In genomic region chr5:124592768-124593167, GRCm38 (mm10) we compare ENCODE assay signal across 20 mouse cellular contexts. TPM values are rescaled to one million over a fixed set of nuclear protein-coding genes. Genes with fewer than 3 reads are reported as not detected.
DNase-seq lines count a peak whose midpoint lies in the region; ATAC-seq and TF ChIP-seq lines count a peak whose summit lies in the region.
"Had no signal": no experiment of that assay in that cellular context is flagged by ENCODE, and none has a peak within 500 bp of the region (broad histone marks: within the 10 kb centered on the region; RNA-seq: fewer than 3 reads in every experiment).

No protein-coding gene starts in this region.

- no peak for ATAC-seq in embryonic facial prominence, embryonic 13.5 days (ENCODE audit: insufficient number of reproducible peaks, insufficient read depth, low FRiP score, low TSS enrichment, low read depth)
- ATAC-seq: CD4-positive, CD25-positive, alpha-beta regulatory T cell, adult 4 months; forebrain, embryonic 13.5 days; forebrain, embryonic 15.5 days; forebrain, postnatal 0 days had no signal

- H3K79me2 ChIP-seq in CH12.LX (replicated peaks; ENCODE audit: control insufficient read depth, extremely low read depth, insufficient read depth, poor library complexity, severe bottlenecking) = no peaks in the 10 kb centered on the region

- H3K27ac ChIP-seq in embryonic facial prominence, embryonic 13.5 days = no peak overlapping the region
- no peak overlapping the region for H3K27ac ChIP-seq in embryonic facial prominence, embryonic 10.5 days (replicated peaks)
- 0 out of 2 replicates have a peak overlapping the region, but pooled peaks have one; percentile 6 for H3K27ac ChIP-seq in CH12.LX (ENCODE audit: insufficient read depth, low read depth)
- H3K27ac ChIP-seq: forebrain, embryonic 13.5 days; forebrain, embryonic 15.5 days had no signal

- H3K4me3 ChIP-seq in embryonic facial prominence, embryonic 13.5 days = no peak overlapping the region
- no peak overlapping the region for H3K4me3 ChIP-seq in embryonic facial prominence, embryonic 10.5 days
- H3K4me3 ChIP-seq in CH12.LX (replicated peaks in 1 of 3; ENCODE audit: low read depth in 2 of 3, low read length in 2 of 3, poor library complexity in 1 of 3) = no peak overlapping the region
- H3K4me3 ChIP-seq: forebrain, embryonic 13.5 days; forebrain, embryonic 15.5 days had no signal

- in situ Hi-C loops in CH12.LX (cut with MboI; ENCODE audit: low pct_ligation_motif_present, low pct_unique_long_range_greater_than_20kb, low sequenced_read_pairs) = no loop called here

- H3K9ac ChIP-seq in embryonic facial prominence, embryonic 13.5 days = peak overlapping the region; percentile 7; the same call in 1 of the 2 replicates
- H3K9ac ChIP-seq in CH12.LX (ENCODE audit: insufficient read depth, low read depth) = no peak overlapping the region
- H3K9ac ChIP-seq: forebrain, embryonic 13.5 days; forebrain, embryonic 15.5 days; forebrain, postnatal 0 days had no signal

- no peaks in the 10 kb centered on the region for H3K9me3 ChIP-seq in embryonic facial prominence, embryonic 13.5 days
- H3K9me3 ChIP-seq in embryonic facial prominence, embryonic 10.5 days = no peaks in the 10 kb centered on the region
- H3K9me3 ChIP-seq in CH12.LX (replicated peaks; ENCODE audit: low read length) = no peaks in the 10 kb centered on the region
- H3K9me3 ChIP-seq: forebrain, embryonic 13.5 days; forebrain, embryonic 15.5 days had no signal

- H3K4me2 ChIP-seq in embryonic facial prominence, embryonic 13.5 days = no peak overlapping the region
- no peak overlapping the region for H3K4me2 ChIP-seq in CH12.LX (ENCODE audit: insufficient read depth, low read depth, poor library complexity, severe bottlenecking)
- H3K4me2 ChIP-seq: forebrain, embryonic 13.5 days; forebrain, embryonic 15.5 days had no signal

- no peaks in the 10 kb centered on the region for H3K27me3 ChIP-seq in embryonic facial prominence, embryonic 13.5 days
- H3K27me3 ChIP-seq in embryonic facial prominence, embryonic 10.5 days (replicated peaks; ENCODE audit: low read depth, poor library complexity, severe bottlenecking) = no peaks in the 10 kb centered on the region
- no peaks in the 10 kb centered on the region for H3K27me3 ChIP-seq in CH12.LX (replicated peaks)
- H3K27me3 ChIP-seq: forebrain, embryonic 13.5 days; forebrain, embryonic 15.5 days had no signal

- TF ChIP-seq EP300 in CH12.LX (IDR thresholded peaks at IDR 0.05; ENCODE audit: low read length) = no peak

- WGBS in embryonic facial prominence, embryonic 13.5 days = 88% methylated on average over 3 of the region's 3 CpGs
- 93% methylated on average over 3 of the region's 3 CpGs for WGBS in embryonic facial prominence, embryonic 10.5 days

- dilution Hi-C loops in CH12.LX (cut with MboI; ENCODE audit: extremely low pct_ligation_motif_present, extremely low pct_unique_long_range_greater_than_20kb, low sequenced_read_pairs) = no loop called here

- TF ChIP-seq POLR2A in CH12.LX (IDR thresholded peaks at IDR 0.05; ENCODE audit: low read depth, low read length) = no peak

- no peak for DNase-seq in embryonic facial prominence, embryonic 10.5 days (ENCODE audit: low spot score)
- DNase-seq in heart, adult 11 months = peak; percentile 68
- DNase-seq in heart, adult 8-10 months (ENCODE audit: low spot score) = no peak
- no peak for DNase-seq in CH12.LX (ENCODE audit: extremely low read depth)
- DNase-seq in telencephalon, adult 2 months (ENCODE audit: low read depth, low spot score) = peak; percentile 33
- no peak for DNase-seq in layer of hippocampus, postnatal 36 days
- DNase-seq: adrenal gland, adult 2 months; adrenal gland, postnatal 10 days; adrenal gland, postnatal 25 days; B cell, adult 2 months; cerebellum, adult 11-12 months; cerebellum, adult 2 months; cerebellum, adult 9-10 months; cerebellum, postnatal 10 days; cerebellum, postnatal 25 days; forebrain, postnatal 0 days had no signal

- H3K4me1 ChIP-seq in embryonic facial prominence, embryonic 13.5 days = no peaks in the 10 kb centered on the region
- H3K4me1 ChIP-seq in embryonic facial prominence, embryonic 10.5 days = no peaks in the 10 kb centered on the region
- H3K4me1 ChIP-seq in CH12.LX (ENCODE audit: control insufficient read depth in 1 of 2, insufficient read depth in 2 of 2) = no peaks in the 10 kb centered on the region
- H3K4me1 ChIP-seq: forebrain, embryonic 13.5 days; forebrain, embryonic 15.5 days had no signal

- H3K36me3 ChIP-seq in embryonic facial prominence, embryonic 13.5 days = peaks cover 87% of the 10 kb centered on the region
- peaks cover 91% of the 10 kb centered on the region for H3K36me3 ChIP-seq in embryonic facial prominence, embryonic 10.5 days (replicated peaks)
- H3K36me3 ChIP-seq in CH12.LX (replicated peaks in 1 of 2; ENCODE audit: control insufficient read depth in 1 of 2, insufficient read depth in 1 of 2, low read length in 1 of 2) = peaks cover 65 to 86% of the 10 kb centered on the region in 2 experiments

- TF ChIP-seq CTCF in CH12.LX (conservative IDR thresholded peaks at IDR 0.05 in 1 of 2, IDR thresholded peaks at IDR 0.05 in 1 of 2; ENCODE audit: low read depth in 2 of 2, low read length in 2 of 2) = no peak

- no peak for TF ChIP-seq RAD21 in CH12.LX (IDR thresholded peaks at IDR 0.05; ENCODE audit: low read depth, low read length)

TF ChIP-seq in CH12.LX, 34 proteins besides CTCF, POLR2A, EP300 and RAD21:
- TF ChIP-seq MAFK (IDR thresholded peaks at IDR 0.05; ENCODE audit: insufficient replicate concordance, low read length) (no peak), POLR2AphosphoS2 (IDR thresholded peaks at IDR 0.05; ENCODE audit: low read depth, low read length) (no peak), CHD1 (IDR thresholded peaks at IDR 0.05; ENCODE audit: low read depth, low read length) (no peak), USF1 (IDR thresholded peaks at IDR 0.05; ENCODE audit: low read depth, low read length) (no peak), MAX (IDR thresholded peaks at IDR 0.05; ENCODE audit: low read length) (no peak), SMC3 (IDR thresholded peaks at IDR 0.05; ENCODE audit: low read depth, low read length) (no peak)

RNA-seq across cellular contexts. Expression of gene Gtf2h3, which starts 13.8 kb away (rescaled TPM):
- 69.1 and 72.3 TPM in 2 replicates for polyA plus RNA-seq in embryonic facial prominence, embryonic 13.5 days (2015; fragmentation: Nextera tagmentation; extraction: Ambion mirVana)
- 114 TPM in 2 replicates for polyA plus RNA-seq in embryonic facial prominence, embryonic 10.5 days (2016; fragmentation: Nextera tagmentation; extraction: Ambion mirVana)
- 10 to 100 TPM; 17.8 to 21.5 (median 20.1) TPM for total RNA-seq in heart, adult 8-10 months (2022)
- total RNA-seq in CH12.LX (2012; rRNA removed) (58.2 and 63.0 TPM in 2 replicates), CH12.LX (2014; rRNA removed) (84.9 and 87.5 TPM in 2 replicates)
- polyA plus RNA-seq in CH12.LX (2012; ENCODE audit: insufficient read length, low read depth) = 51.9 and 57.0 TPM in 2 replicates
- total RNA-seq in layer of hippocampus, postnatal 36 days (2021) = 10 to 100 TPM; 30.0 to 32.4 TPM

RNA-seq across cellular contexts. Expression of gene Eif2b1, which starts 13.8 kb away (rescaled TPM):
- polyA plus RNA-seq in embryonic facial prominence, embryonic 13.5 days (2015; fragmentation: Nextera tagmentation; extraction: Ambion mirVana) = 74.1 and 76.3 TPM in 2 replicates
- 83.7 and 88.2 TPM in 2 replicates for polyA plus RNA-seq in embryonic facial prominence, embryonic 10.5 days (2016; fragmentation: Nextera tagmentation; extraction: Ambion mirVana)
- total RNA-seq in heart, adult 8-10 months (2022) = 10 to 100 TPM; 22.3 to 29.9 (median 28.5) TPM
- total RNA-seq in CH12.LX (2012; rRNA removed) = 50.8 and 68.3 TPM in 2 replicates
- 98.0 and 107 TPM in 2 replicates for total RNA-seq in CH12.LX (2014; rRNA removed)
- polyA plus RNA-seq in CH12.LX (2012; ENCODE audit: insufficient read length, low read depth) = 104 and 111 TPM in 2 replicates
- total RNA-seq in layer of hippocampus, postnatal 36 days (2021) = 10 to 100 TPM; 36.1 to 40.6 TPM

RNA-seq across cellular contexts. Expression of gene Atp6v0a2, which starts 35.6 kb away (rescaled TPM):
- 49.3 and 53.3 TPM in 2 replicates for polyA plus RNA-seq in embryonic facial prominence, embryonic 13.5 days (2015; fragmentation: Nextera tagmentation; extraction: Ambion mirVana)
- polyA plus RNA-seq in embryonic facial prominence, embryonic 10.5 days (2016; fragmentation: Nextera tagmentation; extraction: Ambion mirVana) = 40.8 and 45.0 TPM in 2 replicates
- total RNA-seq in heart, adult 8-10 months (2022) = 10 to 100 TPM; 50.0 to 64.5 (median 60.5) TPM
- total RNA-seq in CH12.LX (2012; rRNA removed) (10.9 and 11.8 TPM in 2 replicates), CH12.LX (2014; rRNA removed) (7.4 and 7.7 TPM in 2 replicates)
- 13.2 and 16.5 TPM in 2 replicates for polyA plus RNA-seq in CH12.LX (2012; ENCODE audit: insufficient read length, low read depth)
- 10 to 100 TPM; 58.7 to 60.5 TPM for total RNA-seq in layer of hippocampus, postnatal 36 days (2021)

RNA-seq across cellular contexts. Expression of gene Ddx55, which starts 40.1 kb away (rescaled TPM):
- polyA plus RNA-seq in embryonic facial prominence, embryonic 13.5 days (2015; fragmentation: Nextera tagmentation; extraction: Ambion mirVana) = 19.3 and 19.6 TPM in 2 replicates
- 16.7 and 18.2 TPM in 2 replicates for polyA plus RNA-seq in embryonic facial prominence, embryonic 10.5 days (2016; fragmentation: Nextera tagmentation; extraction: Ambion mirVana)
- total RNA-seq in heart, adult 8-10 months (2022) = 1 to 10 TPM; 4.2 to 6.6 (median 5.5) TPM
- total RNA-seq in CH12.LX (2012; rRNA removed) = 18.2 and 20.2 TPM in 2 replicates
- total RNA-seq in CH12.LX (2014; rRNA removed) = 15.1 and 15.7 TPM in 2 replicates
- polyA plus RNA-seq in CH12.LX (2012; ENCODE audit: insufficient read length, low read depth) = 25.8 and 25.9 TPM in 2 replicates
- total RNA-seq in layer of hippocampus, postnatal 36 days (2021) = 10 to 100 TPM; 23.3 to 28.3 TPM

RNA-seq across cellular contexts. Expression of gene Tmed2, which starts 52.3 kb away (rescaled TPM):
- 508 and 520 TPM in 2 replicates for polyA plus RNA-seq in embryonic facial prominence, embryonic 13.5 days (2015; fragmentation: Nextera tagmentation; extraction: Ambion mirVana)
- 453 and 454 TPM in 2 replicates for polyA plus RNA-seq in embryonic facial prominence, embryonic 10.5 days (2016; fragmentation: Nextera tagmentation; extraction: Ambion mirVana)
- 100 to 1,000 TPM; 164 to 190 (median 179) TPM for total RNA-seq in heart, adult 8-10 months (2022)
- 205 and 319 TPM in 2 replicates for total RNA-seq in CH12.LX (2012; rRNA removed)
- total RNA-seq in CH12.LX (2014; rRNA removed) = 769 and 796 TPM in 2 replicates
- 280 and 301 TPM in 2 replicates for polyA plus RNA-seq in CH12.LX (2012; ENCODE audit: insufficient read length, low read depth)
- total RNA-seq in layer of hippocampus, postnatal 36 days (2021) = 100 to 1,000 TPM; 102 to 106 TPM

Comparison
In these comparisons a context has a peak if more than half of its experiments do, and no peak if none do; other contexts are left out.
1. DNase-seq: peak in heart, adult 11 months (single experiment) and telencephalon, adult 2 months (single experiment); none in embryonic facial prominence, embryonic 10.5 days (single experiment), heart, adult 8-10 months (single experiment), CH12.LX (single experiment) and layer of hippocampus, postnatal 36 days (0 of 2).